Mouse (Mus musculus) adipose tissue, adult 10 weeks (tissue): ENCODE results near the gene Alox12b. TPM values are rescaled to one million over a fixed set of nuclear protein-coding genes. Genes with fewer than 3 reads are reported as not detected.

Experiments used
- polyA plus RNA-seq: library from polyadenylated mRNA; stranded (reverse); fragments of 350-450 nt; fragmentation: Illumina TruSeq; extraction: RNeasy Lipid Tissue Mini Kit (QIAGEN cat#74804); gene quantifications from one replicate; pipeline ENCODE4 v1.2.3, GENCODE M21; 2014; ENCODE audit warnings: low read depth, low replicate concordance

The Alox12b gene
- not detected for polyA plus RNA-seq

GRCm38 (mm10) chr11:69156800-69157199 lies at the start of gene Alox12b:
Alox12b (plus strand) TSS chr11:69156989.

DNA sequence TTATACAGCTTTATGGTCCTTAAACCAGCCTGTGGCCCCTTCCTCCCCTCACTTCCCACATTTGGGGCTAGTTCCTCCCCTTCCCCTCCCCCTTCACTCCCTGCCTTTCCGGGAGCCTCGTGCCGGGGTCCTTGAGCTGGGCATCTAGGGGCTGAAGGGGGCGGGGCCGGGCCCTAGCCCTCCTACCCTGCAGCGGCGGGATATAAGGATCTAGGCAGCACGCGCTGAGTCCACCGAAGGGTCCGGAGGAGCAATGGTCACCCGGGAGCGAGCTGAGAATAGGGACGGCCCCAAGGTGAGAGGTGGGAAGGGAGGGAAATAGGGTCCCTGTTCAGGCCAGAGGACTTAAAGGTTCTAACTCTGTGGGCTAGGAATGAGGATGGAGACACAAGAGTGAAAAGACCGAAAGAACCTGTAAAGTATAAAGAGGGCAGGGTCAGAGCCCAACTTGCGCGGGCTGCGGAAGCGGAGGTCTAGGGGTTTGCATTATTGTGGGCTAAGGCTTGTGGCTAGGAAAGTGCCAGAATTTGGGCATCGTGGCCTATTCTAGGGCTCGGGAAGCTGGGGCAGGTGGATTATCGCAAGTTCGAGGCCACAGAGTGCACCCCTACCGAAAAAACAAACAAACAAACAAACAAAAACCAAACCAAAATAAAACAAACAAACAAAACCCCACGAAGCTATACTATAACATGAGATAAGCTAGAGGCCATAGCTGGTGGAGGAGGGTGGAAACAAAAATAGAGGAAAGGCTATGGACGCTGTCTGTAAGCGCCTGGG lies 36.4 kb upstream of the Alox12b start, which contains the start of gene Hes7:
Hes7 (plus strand) TSS at position 184 of the 780 bp plus-strand sequence.

DNA sequence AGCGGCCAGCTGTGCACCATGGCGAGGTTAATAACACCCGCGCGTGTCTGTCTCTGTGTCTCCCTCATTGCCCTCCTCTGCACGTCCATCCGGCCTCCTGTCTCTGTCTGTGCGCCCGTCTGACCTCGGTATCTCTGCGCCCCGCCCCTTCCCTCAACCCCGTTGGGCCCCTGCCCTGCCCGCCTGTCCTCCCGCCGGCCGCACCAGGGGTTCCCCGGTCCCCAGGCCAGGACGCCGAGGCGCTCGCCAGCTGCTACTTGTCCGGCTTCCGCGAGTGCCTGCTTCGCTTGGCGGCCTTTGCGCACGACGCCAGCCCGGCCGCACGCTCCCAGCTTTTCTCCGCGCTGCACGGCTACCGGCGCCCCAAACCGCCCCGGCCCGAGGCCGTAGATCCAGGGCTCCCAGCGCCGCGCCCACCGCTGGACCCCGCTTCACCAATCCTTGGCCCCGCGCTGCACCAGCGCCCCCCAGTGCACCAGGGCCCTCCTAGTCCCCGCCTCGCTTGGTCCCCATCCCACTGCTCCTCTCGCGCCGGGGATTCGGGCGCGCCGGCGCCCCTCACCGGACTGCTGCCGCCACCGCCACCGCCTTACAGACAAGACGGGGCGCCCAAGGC lies 34.3 kb upstream of the Alox12b start, which contains the start of gene 9130213A22Rik:
9130213A22Rik (minus strand) TSS at position 254 of the 616 bp plus-strand sequence.

DNA sequence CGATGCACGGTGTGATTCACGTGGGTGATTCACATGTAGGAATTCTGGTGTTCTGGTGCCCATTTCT lies 31.1 kb upstream of the Alox12b start, which contains the start of gene Aloxe3:
Aloxe3 (plus strand) TSS at position 45 of the 67 bp plus-strand sequence.

GRCm38 (mm10) chr11:69197743-69198142 lies 41.0 kb downstream of the Alox12b start, which contains the start of gene Alox8:
Alox8 (minus strand) TSS chr11:69197843.

Other genes with a start within 250 kb of the Alox12b start
- 8.8 TPM for gene Odf4, start 229.9 kb upstream of the Alox12b start, polyA plus RNA-seq
- 9.2 TPM for gene Arhgef15, start 199.5 kb upstream of the Alox12b start, polyA plus RNA-seq
- gene Slc25a35, start 188.9 kb upstream of the Alox12b start, polyA plus RNA-seq = 38.0 TPM
- gene Rangrf, start 181.8 kb upstream of the Alox12b start, polyA plus RNA-seq = 37.9 TPM
- 11.8 TPM for gene Pfas, start 148.5 kb upstream of the Alox12b start, polyA plus RNA-seq
- gene Ctc1, start 141.1 kb upstream of the Alox12b start, polyA plus RNA-seq = 32.2 TPM
- gene Aurkb, start 111.3 kb upstream of the Alox12b start, polyA plus RNA-seq = 3.3 TPM
- 19.3 TPM for gene Borcs6, start 97.3 kb upstream of the Alox12b start, polyA plus RNA-seq
- gene Tmem107, start 86.2 kb upstream of the Alox12b start, polyA plus RNA-seq = 20.0 TPM
- 167 TPM for gene Vamp2, start 68.5 kb upstream of the Alox12b start, polyA plus RNA-seq
- 31.8 TPM for gene Per1, start 61.8 kb upstream of the Alox12b start, polyA plus RNA-seq
- not detected for gene Hes7, start 36.6 kb upstream of the Alox12b start, polyA plus RNA-seq
- 0.57 TPM for gene 9130213A22Rik, start 34.4 kb upstream of the Alox12b start, polyA plus RNA-seq
- 1.3 TPM for gene Aloxe3, start 31.1 kb upstream of the Alox12b start, polyA plus RNA-seq
- not detected for gene Alox8, start 40.9 kb downstream of the Alox12b start, polyA plus RNA-seq
- gene Gucy2e, start 80.0 kb downstream of the Alox12b start, polyA plus RNA-seq = 0.05 TPM
- gene Cntrob, start 166.8 kb downstream of the Alox12b start, polyA plus RNA-seq = 8.9 TPM
- gene Trappc1, start 167.0 kb downstream of the Alox12b start, polyA plus RNA-seq = 90.6 TPM
- 1.1 TPM for gene Kcnab3, start 169.3 kb downstream of the Alox12b start, polyA plus RNA-seq
- 1.6 TPM for gene Rnf227, start 183.5 kb downstream of the Alox12b start, polyA plus RNA-seq
- gene Chd3, start 212.4 kb downstream of the Alox12b start, polyA plus RNA-seq = 88.6 TPM
- 115 TPM for gene Naa38, start 238.5 kb downstream of the Alox12b start, polyA plus RNA-seq
- gene Cyb5d1, start 238.6 kb downstream of the Alox12b start, polyA plus RNA-seq = 37.7 TPM
- 10.2 TPM for gene Tmem88, start 241.2 kb downstream of the Alox12b start, polyA plus RNA-seq